Comparison of ENCODE assay signal across 7 mouse cellular contexts in genomic region chr9:122420772-122421764, GRCm38 (mm10).
DNase-seq lines count a peak whose midpoint lies in the region; ATAC-seq and TF ChIP-seq lines count a peak whose summit lies in the region.

No protein-coding gene starts in this region.

- TF ChIP-seq POLR2A in kidney, adult 2 months (IDR thresholded peaks at IDR 0.05; ENCODE audit: low read depth, low read length), result no peak

- no peak for ATAC-seq in limb, embryonic 11.5 days (ENCODE audit: insufficient number of reproducible peaks, low FRiP score, low TSS enrichment, low read depth)
- ATAC-seq in midbrain, embryonic 16.5 days, result peak; percentile 77

- TF ChIP-seq CTCF in kidney, adult 2 months (conservative IDR thresholded peaks at IDR 0.05; ENCODE audit: insufficient read depth, insufficient read length, low read depth, low read length), result peak; percentile 87

- no peaks in the 10 kb centered on the region for H3K27me3 ChIP-seq in kidney, adult 2 months (replicated peaks; ENCODE audit: control insufficient read depth, insufficient read depth, low read length)
- no peaks in the 10 kb centered on the region for H3K27me3 ChIP-seq in limb, embryonic 11.5 days (ENCODE audit: control insufficient read depth, insufficient read depth, low read length)
- no peaks in the 10 kb centered on the region; the same call in none of the 2 replicates for H3K27me3 ChIP-seq in midbrain, embryonic 16.5 days (ENCODE audit: control insufficient read depth, insufficient read depth, low read depth, low read length)

- no peak overlapping the region for H3K9ac ChIP-seq in limb, embryonic 11.5 days (ENCODE audit: low read length)
- no peak overlapping the region for H3K9ac ChIP-seq in midbrain, embryonic 16.5 days (ENCODE audit: low read depth, low read length)

- no peaks in the 10 kb centered on the region for H3K9me3 ChIP-seq in limb, embryonic 11.5 days (ENCODE audit: control insufficient read depth, low read length)
- H3K9me3 ChIP-seq in midbrain, embryonic 16.5 days (replicated peaks; ENCODE audit: control insufficient read depth, low read length, poor library complexity, severe bottlenecking), result no peaks in the 10 kb centered on the region

- WGBS in kidney, adult 2 months, result 27% methylated on average over 13 of the region's 13 CpGs
- 25% methylated on average over 13 of the region's 13 CpGs for WGBS in limb, embryonic 11.5 days
- WGBS in midbrain, embryonic 16.5 days, result 23% methylated on average over 13 of the region's 13 CpGs

- no peak overlapping the region for H3K27ac ChIP-seq in kidney, adult 2 months (ENCODE audit: insufficient read depth, low read depth, low read length)
- no peak overlapping the region for H3K27ac ChIP-seq in limb, embryonic 11.5 days (replicated peaks; ENCODE audit: low read depth, low read length)
- no peak overlapping the region for H3K27ac ChIP-seq in midbrain, embryonic 16.5 days (ENCODE audit: low read length)

- H3K36me3 ChIP-seq in kidney, adult 2 months (ENCODE audit: control insufficient read depth, insufficient read depth, low read length), result no peaks in the 10 kb centered on the region
- no peaks in the 10 kb centered on the region for H3K36me3 ChIP-seq in limb, embryonic 11.5 days (ENCODE audit: control insufficient read depth, insufficient read depth, low read length)
- H3K36me3 ChIP-seq in midbrain, embryonic 16.5 days (ENCODE audit: control insufficient read depth, insufficient read depth, low read length), result no peaks in the 10 kb centered on the region

- no peak overlapping the region for H3K4me2 ChIP-seq in limb, embryonic 11.5 days (ENCODE audit: low read depth, severe bottlenecking)
- no peak overlapping the region for H3K4me2 ChIP-seq in midbrain, embryonic 16.5 days (ENCODE audit: low read length)

- no peaks in the 10 kb centered on the region for H3K4me1 ChIP-seq in kidney, adult 2 months (ENCODE audit: control insufficient read depth, insufficient read depth, low read length)
- H3K4me1 ChIP-seq in limb, embryonic 11.5 days (ENCODE audit: control insufficient read depth, insufficient read depth, low read length), result no peaks in the 10 kb centered on the region
- no peaks in the 10 kb centered on the region for H3K4me1 ChIP-seq in midbrain, embryonic 16.5 days (ENCODE audit: control insufficient read depth, insufficient read depth, low read length)

- no peak overlapping the region for H3K4me3 ChIP-seq in kidney, adult 2 months (ENCODE audit: insufficient read depth, low read depth, low read length)
- H3K4me3 ChIP-seq in limb, embryonic 11.5 days (ENCODE audit: low read depth, low read length), result no peak overlapping the region
- no peak overlapping the region for H3K4me3 ChIP-seq in midbrain, embryonic 16.5 days (ENCODE audit: low read depth, low read length)

- peak; percentile 75 for DNase-seq in adrenal gland, adult 18-20 months (ENCODE audit: low spot score in 2 of 2)
- peak; percentile 89 for DNase-seq in embryo, embryonic 10 days (ENCODE audit: low spot score)
- DNase-seq in gastrocnemius, postnatal 25 days, result peak; percentile 45
- peak; percentile 61 for DNase-seq in kidney, adult 2 months
- DNase-seq in limb, embryonic 11.5 days (ENCODE audit: low spot score), result peak; percentile 88
- DNase-seq in spleen, adult 18-20 months, result peak; percentile 22 to 60
